Mouse (Mus musculus) liver, adult 2 months (tissue): Measurements from ENCODE around the gene 4430402I18Rik.

Source experiments
- CTCF ChIP-seq: fragments of 200-500 bp; IDR thresholded peaks from 2 replicates; pipeline ENCODE4 v1.5.1; 2011; ENCODE audit warnings: low read depth, low read length, control low read depth
- POLR2A ChIP-seq: fragments of 200-500 bp; IDR thresholded peaks from 2 replicates; pipeline ENCODE4 v1.6.1; 2011; ENCODE audit warnings: low read length, control low read depth; ENCODE audit not compliant: insufficient read depth; ENCODE audit errors: extremely low read depth

- TF ChIP-seq POLR2A (no peak), CTCF (no peak)
Measured at GRCm38 (mm10) chr19:28940135-28940874, 27.3 kb downstream of the 4430402I18Rik start.
